Mouse (Mus musculus): ENCODE measurements at regions not wholly inside any gene's neighbourhood (a gene's known extent, or its start where the extent isn't known, plus 50 kb on each side); places are given as distances from the start of the nearest gene placed in this dataset.

DNA sequence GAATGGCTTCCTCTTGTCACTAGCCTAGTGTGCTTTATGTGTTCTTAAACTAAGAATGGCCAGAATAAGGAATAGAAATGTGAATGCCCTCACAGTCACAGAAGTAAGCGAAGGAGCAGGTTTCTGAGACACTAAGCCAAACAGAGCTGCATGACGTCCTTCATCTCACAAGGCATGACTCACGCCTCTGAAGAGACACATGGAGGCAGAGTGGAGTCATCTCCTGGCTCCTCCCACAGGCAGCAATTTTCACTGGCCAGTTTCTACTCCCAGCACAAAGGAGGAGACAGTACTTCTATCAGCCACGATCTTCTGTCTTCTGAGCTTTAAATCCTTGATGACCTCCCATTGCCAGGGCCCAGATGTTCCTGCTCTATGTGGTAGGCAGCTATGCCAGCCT, 291.3 kb upstream of the Rnf32 start:
- no peak for DNase-seq

DNA sequence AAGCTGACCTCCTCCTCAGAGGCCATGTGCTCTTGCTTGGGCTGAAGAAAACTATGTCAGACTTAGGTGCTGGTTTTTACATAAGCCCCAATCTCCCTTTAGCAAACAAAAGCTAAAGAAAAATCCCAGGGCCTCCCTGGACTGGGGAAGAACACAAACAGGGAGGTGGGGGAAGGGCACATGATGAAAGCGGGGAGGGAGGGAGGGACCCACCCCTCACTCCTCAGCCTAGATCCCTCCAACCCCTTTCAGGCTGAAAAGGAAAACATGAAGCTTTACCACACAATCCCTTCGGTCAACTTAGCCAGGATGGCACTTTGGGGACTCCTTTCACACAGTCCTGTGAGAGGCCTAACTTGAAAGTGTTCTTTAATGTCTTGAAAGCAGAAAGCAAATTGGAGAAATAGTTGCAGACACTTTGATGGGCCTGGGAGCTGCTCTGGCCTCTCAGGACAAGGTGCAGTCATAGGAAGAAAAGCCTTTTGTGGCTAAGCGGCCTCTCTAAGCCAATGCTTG, 291.9 kb upstream of the Rnf32 start:
- DNase-seq = no peak

- no peak for DNase-seq
These were observed 303.0 kb upstream of the Rnf32 start for GRCm38 (mm10) chr5:28892703-28893249.

DNA sequence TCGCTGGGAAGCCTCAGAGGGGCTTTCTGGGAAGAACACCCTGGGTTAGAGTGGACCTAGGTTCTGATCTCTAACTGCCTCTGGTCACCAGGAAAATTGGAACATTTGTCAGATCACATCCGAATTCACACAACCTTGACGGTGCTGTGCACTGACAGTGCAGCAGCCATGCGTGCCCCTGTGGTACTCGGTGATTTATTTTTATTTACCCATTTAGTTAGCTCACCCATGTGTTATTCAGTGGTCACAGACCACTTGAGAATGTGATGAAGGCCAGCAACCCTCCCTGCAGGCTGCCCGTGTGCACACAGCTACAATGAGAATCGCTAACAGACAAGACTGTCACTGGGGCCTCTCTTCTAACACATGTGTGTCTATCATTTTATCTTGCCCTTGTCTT, 303.8 kb upstream of the Rnf32 start:
- DNase-seq = no peak

- no peak for DNase-seq
These were observed 310.9 kb upstream of the Rnf32 start for GRCm38 (mm10) chr5:28884746-28885365.

DNA sequence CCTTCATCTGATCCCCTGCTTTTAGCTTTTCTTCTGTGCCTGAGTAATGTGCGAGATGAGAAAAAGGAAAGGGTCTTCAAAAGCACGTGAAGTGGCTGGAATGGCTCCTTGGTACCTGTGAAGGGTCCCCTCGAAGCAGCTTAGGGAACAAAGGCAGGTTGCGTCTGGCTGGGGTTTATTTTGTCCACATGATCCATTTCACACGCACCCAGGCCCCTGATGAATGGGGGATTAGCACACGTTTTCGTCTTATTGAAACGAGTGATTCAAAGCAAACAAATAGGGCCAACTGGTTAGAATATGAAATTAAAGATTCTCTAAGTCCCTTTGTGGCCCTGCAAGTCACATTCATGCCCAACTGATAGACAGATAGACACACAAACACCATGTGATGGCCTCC, 319.6 kb upstream of the Rnf32 start:
- no peak for DNase-seq

- DNase-seq = no peak
These were observed 322.1 kb upstream of the Rnf32 start for GRCm38 (mm10) chr5:28873600-28874265.

DNA sequence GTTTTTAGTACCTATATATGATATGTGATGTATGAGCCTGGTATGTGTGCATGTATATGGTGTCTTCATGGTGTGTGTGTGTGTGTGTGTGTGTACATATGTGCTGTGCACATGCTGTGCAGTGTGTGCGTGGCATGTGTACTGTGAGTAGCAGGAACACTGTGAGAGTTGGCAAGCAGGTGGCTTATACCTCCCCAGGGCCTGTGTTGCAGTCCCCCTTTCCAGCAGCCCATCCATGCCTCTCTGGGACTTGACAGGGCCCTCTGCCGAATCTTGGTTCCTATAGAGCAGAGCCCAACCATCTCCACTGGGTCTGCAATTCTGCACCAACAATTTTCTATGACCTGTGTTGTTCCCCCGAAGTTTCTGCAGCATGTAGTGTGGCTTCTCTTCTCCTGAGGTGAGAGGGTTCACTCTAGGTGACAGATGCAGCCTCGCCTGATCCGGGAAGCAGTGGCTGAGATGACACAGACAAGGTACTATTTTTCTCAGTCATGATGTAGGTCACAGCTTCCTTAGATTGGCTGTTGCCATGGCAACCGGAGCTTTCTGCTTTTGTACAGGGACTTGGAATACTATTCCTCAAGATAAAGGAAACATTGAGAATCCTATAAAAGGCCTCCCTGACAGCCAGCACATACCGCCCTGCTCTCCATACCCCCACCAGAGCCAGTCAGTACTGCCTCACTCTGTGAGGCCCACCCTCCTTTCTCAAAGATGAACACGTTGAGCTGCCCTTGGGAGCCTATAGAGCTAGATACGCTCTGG, 336.0 kb upstream of the Rnf32 start:
- no peak for DNase-seq

GRCm38 (mm10) chr5:28838141-28838925, 357.5 kb upstream of the Rnf32 start:
- no peak for DNase-seq

DNA sequence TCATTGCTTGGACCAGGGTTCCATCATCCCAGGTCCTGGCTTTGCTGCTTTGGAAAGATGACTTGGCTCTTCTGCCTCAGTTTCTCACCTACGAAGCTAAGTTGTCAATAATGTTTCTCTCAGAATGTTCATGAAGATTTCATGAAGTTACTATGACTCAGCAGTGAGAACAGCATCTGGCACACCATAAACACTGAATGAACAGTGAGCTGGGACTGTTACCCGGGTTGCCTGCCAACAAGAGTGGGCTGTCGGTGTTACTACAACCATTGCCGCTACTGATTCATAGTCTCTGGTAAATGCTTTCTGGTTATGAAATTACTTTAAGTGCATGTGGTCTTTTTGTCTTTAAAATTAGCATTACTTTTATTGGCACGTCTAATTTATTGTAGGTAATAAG, 352.0 kb upstream of the Shh start:
- no peak for DNase-seq

- DNase-seq = peak; percentile 15
These were observed 340.9 kb upstream of the Shh start for GRCm38 (mm10) chr5:28807950-28808349.

DNA sequence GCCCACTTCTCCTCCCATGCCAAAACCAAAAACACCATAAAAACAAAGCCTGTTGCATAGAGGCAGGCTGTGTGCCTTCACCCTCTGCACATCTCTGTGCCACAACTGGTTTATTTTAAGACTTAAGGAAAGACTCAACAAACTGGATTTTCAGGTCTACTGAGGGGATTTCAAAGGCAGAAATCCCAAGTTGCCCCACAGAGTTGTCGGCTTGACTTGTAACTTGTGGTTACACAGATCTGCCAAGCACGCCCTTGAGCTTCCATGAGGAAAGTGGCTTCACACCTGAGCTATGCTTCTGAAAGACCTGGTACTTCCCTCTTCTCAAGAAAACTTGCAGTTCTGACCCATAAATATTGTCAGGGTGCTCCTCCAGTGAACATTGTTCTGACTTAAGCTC, 332.4 kb upstream of the Shh start:
- peak; percentile 18 for DNase-seq

DNA sequence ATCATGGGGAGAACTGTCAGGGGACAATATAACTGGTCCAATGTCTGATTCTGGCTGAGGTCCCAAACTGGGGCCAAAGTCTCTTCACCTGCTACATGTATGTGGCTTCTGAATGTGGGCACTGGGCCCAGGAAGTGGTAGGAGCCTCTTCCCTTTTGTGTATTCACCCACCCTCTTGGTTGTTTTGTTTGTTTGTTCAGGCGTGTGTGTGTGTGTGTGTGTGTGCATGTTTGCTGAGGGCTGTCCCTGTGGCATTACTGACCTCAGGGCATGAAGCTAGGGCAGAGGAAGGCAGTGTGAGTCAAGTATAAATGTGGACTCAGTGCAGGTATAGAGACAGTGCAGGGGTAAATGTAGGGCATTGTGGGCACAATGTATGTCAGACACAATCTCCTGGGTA, 331.3 kb upstream of the Shh start:
- no peak for DNase-seq

- no peak for DNase-seq
These were observed 328.2 kb upstream of the Shh start for GRCm38 (mm10) chr5:28795130-28795758.

GRCm38 (mm10) chr5:28793781-28794180, 326.7 kb upstream of the Shh start:
- no peak for DNase-seq

DNA sequence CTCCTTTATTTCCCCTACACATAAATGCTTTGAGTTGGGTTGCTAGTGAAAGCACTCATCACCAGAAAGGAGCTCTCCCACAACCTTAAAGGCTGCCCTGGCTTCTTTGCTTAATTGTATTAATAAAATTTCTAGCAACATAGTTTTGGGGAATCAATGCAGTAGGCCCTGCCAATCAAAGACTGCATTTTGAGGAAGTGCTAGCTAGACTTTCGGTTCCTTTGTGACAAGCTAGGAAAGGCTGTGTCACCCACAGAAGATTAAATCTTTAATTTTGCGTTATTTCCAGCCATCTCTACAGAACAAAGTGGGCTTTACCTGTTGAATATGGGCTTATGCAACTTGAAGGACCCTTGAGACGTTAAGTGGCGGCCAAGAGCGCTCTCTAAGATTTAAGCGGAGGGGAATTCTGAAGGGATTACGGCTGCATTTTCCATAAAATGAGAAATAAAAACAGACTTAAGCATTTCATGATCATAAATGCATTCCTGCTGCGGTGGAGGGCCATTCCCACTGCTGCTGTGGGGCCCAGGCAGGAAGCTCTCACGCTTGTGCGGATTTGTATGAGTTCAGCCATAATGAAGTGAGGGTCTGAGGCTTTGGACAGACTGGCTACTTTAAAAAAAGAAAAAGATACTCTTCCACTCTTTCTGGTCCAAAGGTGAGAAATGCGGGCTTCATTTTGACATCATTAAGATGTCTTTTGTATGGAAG, 318.4 kb upstream of the Shh start:
- peak; percentile 71 for DNase-seq

GRCm38 (mm10) chr5:28784339-28784966, 317.4 kb upstream of the Shh start:
- DNase-seq = no peak

DNA sequence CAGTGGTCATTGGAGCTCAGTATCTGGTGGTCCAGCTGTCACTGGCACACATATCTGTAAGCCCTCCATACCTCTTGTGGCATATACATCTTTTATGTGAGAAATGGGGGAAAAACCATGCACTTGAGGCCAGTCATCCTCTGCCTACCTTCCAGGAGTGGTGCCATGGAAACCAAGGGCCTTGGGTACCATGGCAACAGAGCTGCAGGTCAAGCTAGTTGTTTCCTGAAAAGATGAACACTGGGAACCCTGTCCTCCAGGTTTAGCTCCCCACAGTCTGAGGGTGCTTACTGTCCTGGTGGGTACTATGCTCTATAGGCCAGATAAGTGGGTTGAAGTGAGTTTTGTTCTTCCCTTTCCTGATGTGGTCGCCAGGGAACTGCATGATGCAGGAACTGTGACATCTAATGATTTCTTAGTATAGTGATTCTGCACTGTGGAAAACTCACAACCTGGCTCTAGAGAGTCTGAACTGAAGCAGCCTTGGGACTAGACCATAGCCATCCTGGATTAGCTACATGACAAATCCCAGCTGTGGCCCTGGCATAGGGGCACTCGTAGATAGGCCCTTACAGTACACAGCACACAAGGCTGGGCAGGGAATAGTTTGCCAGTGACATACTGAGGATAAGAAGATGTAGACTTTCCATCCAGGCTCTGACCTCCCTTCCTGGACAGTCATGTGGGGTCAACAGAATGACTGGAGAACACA, 308.7 kb upstream of the Shh start:
- no peak for DNase-seq

- DNase-seq = no peak
These were observed 304.7 kb upstream of the Shh start for GRCm38 (mm10) chr5:28771796-28772195.

- DNase-seq = no peak
These were observed 289.3 kb upstream of the Shh start for GRCm38 (mm10) chr5:28756171-28756948.
